Comparison of ENCODE assay signal across 10 mouse cellular contexts in the genomic region with DNA sequence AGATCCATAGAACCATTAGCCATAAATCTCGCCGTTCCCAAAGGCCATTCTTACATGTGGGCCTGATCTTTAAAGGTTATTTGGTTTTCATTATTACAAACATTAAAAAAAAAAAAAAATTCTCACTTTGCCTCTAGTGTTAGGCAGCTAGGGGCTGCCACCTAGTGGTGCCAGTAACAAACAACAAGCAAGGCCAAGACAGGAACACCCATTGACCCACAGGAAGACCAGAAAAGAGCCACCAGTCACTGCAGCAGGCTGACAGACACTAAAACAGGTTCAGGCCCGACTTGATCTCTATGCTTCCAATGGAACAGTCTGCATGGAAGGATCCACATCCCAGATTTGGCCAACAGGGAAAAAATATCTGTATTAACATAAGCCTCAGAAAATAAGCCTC. TPM values are rescaled to one million over a fixed set of nuclear protein-coding genes. Genes with fewer than 3 reads are reported as not detected.
A peak's percentile ranks its signal among the peaks of the same experiment; 100 is the strongest.
DNase-seq lines count a peak whose midpoint lies in the region; ATAC-seq and TF ChIP-seq lines count a peak whose summit lies in the region.
"Had no signal": no experiment of that assay in that cellular context is flagged by ENCODE, and none has a peak within 500 bp of the region (broad histone marks: within the 10 kb centered on the region; RNA-seq: fewer than 3 reads in every experiment).

No protein-coding gene starts in this region.

- peaks cover 62% of the 10 kb centered on the region for H3K4me1 ChIP-seq in E14TG2a.4 (replicated peaks; ENCODE audit: low read depth, low read length)
- H3K4me1 ChIP-seq in intestine, embryonic 15.5 days (replicated peaks) = no peaks in the 10 kb centered on the region
- H3K4me1 ChIP-seq: limb, embryonic 13.5 days; stomach, embryonic 15.5 days had no signal

- H3K9ac ChIP-seq in intestine, embryonic 15.5 days = no peak overlapping the region
- H3K9ac ChIP-seq: limb, embryonic 13.5 days; stomach, embryonic 15.5 days had no signal

- H3K4me2 ChIP-seq in intestine, embryonic 15.5 days (replicated peaks) = no peak overlapping the region
- H3K4me2 ChIP-seq: limb, embryonic 13.5 days; stomach, embryonic 15.5 days had no signal

- WGBS in intestine, embryonic 15.5 days = 50% methylated on average over 3 of the region's 3 CpGs

- no peaks in the 10 kb centered on the region for H3K27me3 ChIP-seq in E14TG2a.4 (ENCODE audit: insufficient read depth, low read length)
- no peaks in the 10 kb centered on the region for H3K27me3 ChIP-seq in intestine, embryonic 15.5 days (replicated peaks)
- H3K27me3 ChIP-seq: limb, embryonic 13.5 days; stomach, embryonic 15.5 days had no signal

- no peaks in the 10 kb centered on the region for H3K9me3 ChIP-seq in E14TG2a.4 (ENCODE audit: low read length)
- H3K9me3 ChIP-seq in intestine, embryonic 15.5 days = no peaks in the 10 kb centered on the region
- H3K9me3 ChIP-seq: limb, embryonic 13.5 days; stomach, embryonic 15.5 days had no signal

- no peak for ATAC-seq in intestine, embryonic 15.5 days

- DNase-seq in layer of hippocampus, adult 2 months (ENCODE audit: low spot score in 2 of 2) = peak in 1 of 2 experiments; percentile 48
- no peak for DNase-seq in layer of hippocampus, adult 9-10 months (ENCODE audit: low spot score)
- peak; percentile 17 for DNase-seq in T-cell, adult 2 months (ENCODE audit: low spot score)
- peak; percentile 67 for DNase-seq in embryo, embryonic 11 days
- peak; percentile 55 to 57 for DNase-seq in left cerebral cortex, adult 2 months (ENCODE audit: extremely low spot score in 1 of 2, low spot score in 2 of 2)
- peak; percentile 64 for DNase-seq in naive thymus-derived CD4-positive, alpha-beta T cell, adult 2 months (ENCODE audit: low read depth)

- no peak overlapping the region for H3K4me3 ChIP-seq in layer of hippocampus, adult 2 months
- no peak overlapping the region for H3K4me3 ChIP-seq in E14TG2a.4 (replicated peaks; ENCODE audit: low read length)
- no peak overlapping the region for H3K4me3 ChIP-seq in left cerebral cortex, adult 2 months
- H3K4me3 ChIP-seq in intestine, embryonic 15.5 days (replicated peaks) = no peak overlapping the region
- H3K4me3 ChIP-seq: limb, embryonic 13.5 days; stomach, embryonic 15.5 days had no signal

- no peak overlapping the region for H3K27ac ChIP-seq in layer of hippocampus, adult 2 months
- no peak overlapping the region for H3K27ac ChIP-seq in left cerebral cortex, adult 2 months
- no peak overlapping the region for H3K27ac ChIP-seq in intestine, embryonic 15.5 days
- H3K27ac ChIP-seq: limb, embryonic 13.5 days; stomach, embryonic 15.5 days had no signal

- intact Hi-C loops in left cerebral cortex, adult 2 months (cut with DNase I) = loop anchor here (2.0 to 5.0 kb wide), 2 partner anchors 972 to 1064 kb away; no protein-coding TSS in a partner anchor

- TF ChIP-seq CTCF in layer of hippocampus, adult 2 months (conservative IDR thresholded peaks at IDR 0.05) = peak; percentile 96
- TF ChIP-seq CTCF in E14TG2a.4 (conservative IDR thresholded peaks at IDR 0.05; ENCODE audit: low read length) = peak; percentile 93
- peak; percentile 92 for TF ChIP-seq CTCF in left cerebral cortex, adult 2 months (IDR thresholded peaks at IDR 0.05)

- H3K36me3 ChIP-seq in E14TG2a.4 (ENCODE audit: insufficient read depth, low read length) = peaks cover 86% of the 10 kb centered on the region
- peaks cover 36% of the 10 kb centered on the region for H3K36me3 ChIP-seq in intestine, embryonic 15.5 days

RNA-seq across cellular contexts. Expression of gene Suds3, which starts 19.2 kb away (rescaled TPM):
- total RNA-seq in layer of hippocampus, adult 2 months (2021) = 100 to 1,000 TPM; 112 to 130 TPM
- 100 to 1,000 TPM; 117 to 141 TPM for total RNA-seq in left cerebral cortex, adult 2 months (2021)
- polyA plus RNA-seq in intestine, embryonic 15.5 days (2015; fragmentation: Nextera tagmentation; extraction: Ambion mirVana) = 72.7 and 73.7 TPM in 2 replicates

RNA-seq across cellular contexts. Expression of gene Taok3, which starts 23.2 kb away (rescaled TPM):
- 10 to 100 TPM; 57.0 to 60.8 TPM for total RNA-seq in layer of hippocampus, adult 2 months (2021)
- 10 to 100 TPM; 52.5 to 54.7 TPM for total RNA-seq in left cerebral cortex, adult 2 months (2021)
- polyA plus RNA-seq in intestine, embryonic 15.5 days (2015; fragmentation: Nextera tagmentation; extraction: Ambion mirVana) = 44.9 and 45.0 TPM in 2 replicates
